Mouse (Mus musculus): Measurements from ENCODE around the gene Tamm41. TPM values are rescaled to one million over a fixed set of nuclear protein-coding genes. Genes with fewer than 3 reads are reported as not detected.

Gene Tamm41
- polyA plus RNA-seq, 1 experiment from 2014 or later = 68.7 TPM

- under 1% methylated on average over 81 of the region's 82 CpGs for WGBS
- Histone ChIP-seq H3K27me3 (ENCODE audit: insufficient read depth, low read length) (no peaks in the 10 kb centered on the region), H3K4me1 (ENCODE audit: insufficient read depth, low read length) (peaks cover 24% of the 10 kb centered on the region), H3K36me3 (ENCODE audit: insufficient read depth, low read length) (no peaks in the 10 kb centered on the region), H3K27ac (ENCODE audit: low read length) (peak overlapping the region; percentile 83), H3K4me2 (replicated peaks; ENCODE audit: low read depth, low read length) (peak overlapping the region; percentile 83), H3K9ac (replicated peaks; ENCODE audit: low read length) (peak overlapping the region; percentile 78), H3K4me3 (ENCODE audit: low read length) (peak overlapping the region; percentile 67), H3K9me3 (ENCODE audit: low read length) (0 out of 2 replicates have a peak, but pooled peaks cover 5% of the 10 kb centered on the region)
- peak; percentile 92 for ATAC-seq (ENCODE audit: low FRiP score, low TSS enrichment)
Observed at GRCm38 (mm10) chr6:114968361-114969212, 69.1 kb downstream of the Tamm41 start.

DNA sequence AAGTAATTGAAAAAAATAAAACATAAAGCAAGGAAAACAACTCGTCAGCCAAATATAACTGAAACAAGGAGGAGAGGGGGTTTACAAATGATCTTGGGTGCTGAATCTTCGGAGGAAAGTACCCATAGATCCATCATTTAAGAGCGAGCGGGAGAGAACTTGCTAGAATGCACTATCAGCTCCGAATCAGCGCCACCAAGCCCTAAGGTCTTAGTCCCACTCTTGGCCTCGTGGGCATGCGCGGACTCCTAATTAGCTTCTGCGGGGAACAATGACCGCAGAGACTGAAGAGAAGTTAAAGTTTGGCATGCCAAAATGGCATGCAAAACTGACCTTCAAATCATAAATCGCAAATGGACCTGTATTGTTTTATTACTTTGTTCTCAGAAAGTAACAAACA is 70.1 kb downstream of the Tamm41 start:
- H3K9me3 ChIP-seq (ENCODE audit: low read length) = 0 out of 2 replicates have a peak, but pooled peaks cover 5% of the 10 kb centered on the region
- H3K27ac ChIP-seq (ENCODE audit: low read length) = no peak overlapping the region
- no peak for ATAC-seq (ENCODE audit: low FRiP score, low TSS enrichment)
- H3K4me2 ChIP-seq (replicated peaks; ENCODE audit: low read depth, low read length) = peak overlapping the region; percentile 83
- peak overlapping the region; percentile 67 for H3K4me3 ChIP-seq (ENCODE audit: low read length)
- peaks cover 28% of the 10 kb centered on the region for H3K4me1 ChIP-seq (ENCODE audit: insufficient read depth, low read length)
- H3K36me3 ChIP-seq (ENCODE audit: insufficient read depth, low read length) = no peaks in the 10 kb centered on the region
- no peak overlapping the region for H3K9ac ChIP-seq (replicated peaks; ENCODE audit: low read length)
- WGBS = 46% methylated on average over 12 of the region's 12 CpGs
- H3K27me3 ChIP-seq (ENCODE audit: insufficient read depth, low read length) = no peaks in the 10 kb centered on the region

DNA sequence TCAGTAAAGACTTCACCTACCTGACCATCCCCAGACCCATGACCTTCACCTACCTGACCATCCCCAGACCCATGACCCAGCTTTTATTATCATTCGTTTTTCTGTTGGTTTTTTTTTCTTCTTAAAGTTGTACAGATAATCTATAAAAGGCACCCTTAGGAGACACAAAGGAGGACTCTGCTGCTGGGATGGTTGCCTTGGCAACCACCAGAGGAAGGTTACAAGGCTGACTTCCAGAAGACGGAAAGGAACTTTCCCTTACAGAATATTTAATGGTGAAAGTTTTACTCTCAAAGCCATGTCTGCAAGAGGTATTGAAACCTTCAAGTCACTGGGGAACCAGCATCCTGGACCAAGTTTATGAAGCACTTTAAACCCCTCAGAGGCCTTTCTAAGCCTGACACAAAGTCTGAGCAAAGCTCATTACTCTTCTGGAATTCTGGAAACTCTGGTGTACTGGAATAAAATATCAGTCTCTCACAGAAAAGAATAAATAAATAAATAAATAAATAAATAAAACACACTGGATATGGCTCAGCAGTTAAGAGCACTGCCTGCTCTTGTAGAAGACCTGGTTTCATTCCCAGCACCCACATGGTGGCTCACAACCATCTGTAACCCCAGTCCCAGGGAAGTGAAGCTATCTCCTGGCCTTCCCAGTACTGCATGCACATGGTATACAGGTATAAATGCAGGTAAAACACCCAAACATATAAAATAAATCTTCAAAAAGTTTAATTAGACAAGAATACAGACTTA is 71.1 kb downstream of the Tamm41 start:
- Histone ChIP-seq H3K9me3 (ENCODE audit: low read length) (0 out of 2 replicates have a peak, but pooled peaks cover 5% of the 10 kb centered on the region), H3K9ac (replicated peaks; ENCODE audit: low read length) (no peak overlapping the region), H3K27ac (ENCODE audit: low read length) (no peak overlapping the region), H3K4me1 (ENCODE audit: insufficient read depth, low read length) (peaks cover 25% of the 10 kb centered on the region), H3K4me3 (ENCODE audit: low read length) (no peak overlapping the region), H3K36me3 (ENCODE audit: insufficient read depth, low read length) (no peaks in the 10 kb centered on the region), H3K27me3 (ENCODE audit: insufficient read depth, low read length) (no peaks in the 10 kb centered on the region), H3K4me2 (replicated peaks; ENCODE audit: low read depth, low read length) (no peak overlapping the region)
- ATAC-seq (ENCODE audit: low FRiP score, low TSS enrichment) = no peak
- 61% methylated on average over 2 of the region's 2 CpGs for WGBS

DNA sequence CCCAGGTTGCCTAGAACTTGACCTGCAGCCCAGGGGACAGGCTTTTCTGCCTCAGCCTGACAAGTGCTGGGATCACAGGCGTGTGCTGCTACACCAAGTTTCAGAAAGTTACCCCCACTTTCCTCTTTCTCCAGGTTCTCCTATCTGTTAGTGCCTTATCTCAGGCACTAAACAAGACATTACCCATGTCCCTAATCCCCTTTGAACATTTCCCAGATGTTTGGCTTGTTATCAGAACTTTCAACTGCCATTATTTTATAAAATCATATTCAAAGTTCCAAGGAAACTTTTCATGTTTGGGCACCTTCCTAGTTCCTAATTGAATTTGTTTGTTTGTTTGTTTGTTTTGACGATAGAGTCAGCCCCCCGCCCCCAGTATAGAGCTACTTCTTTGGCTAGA is 71.9 kb downstream of the Tamm41 start:
- Histone ChIP-seq H3K4me1 (ENCODE audit: insufficient read depth, low read length) (peaks cover 24% of the 10 kb centered on the region), H3K36me3 (ENCODE audit: insufficient read depth, low read length) (no peaks in the 10 kb centered on the region), H3K27me3 (ENCODE audit: insufficient read depth, low read length) (no peaks in the 10 kb centered on the region), H3K9me3 (ENCODE audit: low read length) (0 out of 2 replicates have a peak, but pooled peaks cover 2% of the 10 kb centered on the region), H3K4me2 (replicated peaks; ENCODE audit: low read depth, low read length) (no peak overlapping the region), H3K9ac (replicated peaks; ENCODE audit: low read length) (no peak overlapping the region), H3K4me3 (ENCODE audit: low read length) (no peak overlapping the region), H3K27ac (ENCODE audit: low read length) (no peak overlapping the region)
- 78% methylated on average over 3 of the region's 3 CpGs for WGBS
- no peak for ATAC-seq (ENCODE audit: low FRiP score, low TSS enrichment)

GRCm38 (mm10) chr6:114965396-114965795 is 72.3 kb downstream of the Tamm41 start:
- Histone ChIP-seq H3K4me3 (ENCODE audit: low read length) (no peak overlapping the region), H3K27ac (ENCODE audit: low read length) (no peak overlapping the region), H3K4me1 (ENCODE audit: insufficient read depth, low read length) (peaks cover 24% of the 10 kb centered on the region), H3K4me2 (replicated peaks; ENCODE audit: low read depth, low read length) (no peak overlapping the region), H3K27me3 (ENCODE audit: insufficient read depth, low read length) (no peaks in the 10 kb centered on the region), H3K36me3 (ENCODE audit: insufficient read depth, low read length) (no peaks in the 10 kb centered on the region), H3K9me3 (ENCODE audit: low read length) (no peaks in the 10 kb centered on the region), H3K9ac (replicated peaks; ENCODE audit: low read length) (no peak overlapping the region)
- 58% methylated on average over 8 of the region's 8 CpGs for WGBS
- no peak for ATAC-seq (ENCODE audit: low FRiP score, low TSS enrichment)

- Histone ChIP-seq H3K36me3 (ENCODE audit: insufficient read depth, low read length) (no peaks in the 10 kb centered on the region), H3K9ac (replicated peaks; ENCODE audit: low read length) (no peak overlapping the region), H3K4me3 (ENCODE audit: low read length) (no peak overlapping the region), H3K9me3 (ENCODE audit: low read length) (no peaks in the 10 kb centered on the region), H3K27me3 (ENCODE audit: insufficient read depth, low read length) (no peaks in the 10 kb centered on the region), H3K27ac (ENCODE audit: low read length) (no peak overlapping the region), H3K4me1 (ENCODE audit: insufficient read depth, low read length) (peaks cover 18% of the 10 kb centered on the region), H3K4me2 (replicated peaks; ENCODE audit: low read depth, low read length) (no peak overlapping the region)
- 75% methylated on average over 2 of the region's 2 CpGs for WGBS
- ATAC-seq (ENCODE audit: low FRiP score, low TSS enrichment) = no peak
Observed at GRCm38 (mm10) chr6:114964235-114964634, 73.4 kb downstream of the Tamm41 start.

GRCm38 (mm10) chr6:114963636-114964035 is 74.0 kb downstream of the Tamm41 start:
- Histone ChIP-seq H3K9me3 (ENCODE audit: low read length) (no peaks in the 10 kb centered on the region), H3K4me2 (replicated peaks; ENCODE audit: low read depth, low read length) (no peak overlapping the region), H3K27ac (ENCODE audit: low read length) (no peak overlapping the region), H3K4me3 (ENCODE audit: low read length) (no peak overlapping the region), H3K36me3 (ENCODE audit: insufficient read depth, low read length) (no peaks in the 10 kb centered on the region), H3K4me1 (ENCODE audit: insufficient read depth, low read length) (peaks cover 21% of the 10 kb centered on the region), H3K9ac (replicated peaks; ENCODE audit: low read length) (no peak overlapping the region), H3K27me3 (ENCODE audit: insufficient read depth, low read length) (no peaks in the 10 kb centered on the region)
- 63% methylated on average over 5 of the region's 5 CpGs for WGBS
- ATAC-seq (ENCODE audit: low FRiP score, low TSS enrichment) = no peak

DNA sequence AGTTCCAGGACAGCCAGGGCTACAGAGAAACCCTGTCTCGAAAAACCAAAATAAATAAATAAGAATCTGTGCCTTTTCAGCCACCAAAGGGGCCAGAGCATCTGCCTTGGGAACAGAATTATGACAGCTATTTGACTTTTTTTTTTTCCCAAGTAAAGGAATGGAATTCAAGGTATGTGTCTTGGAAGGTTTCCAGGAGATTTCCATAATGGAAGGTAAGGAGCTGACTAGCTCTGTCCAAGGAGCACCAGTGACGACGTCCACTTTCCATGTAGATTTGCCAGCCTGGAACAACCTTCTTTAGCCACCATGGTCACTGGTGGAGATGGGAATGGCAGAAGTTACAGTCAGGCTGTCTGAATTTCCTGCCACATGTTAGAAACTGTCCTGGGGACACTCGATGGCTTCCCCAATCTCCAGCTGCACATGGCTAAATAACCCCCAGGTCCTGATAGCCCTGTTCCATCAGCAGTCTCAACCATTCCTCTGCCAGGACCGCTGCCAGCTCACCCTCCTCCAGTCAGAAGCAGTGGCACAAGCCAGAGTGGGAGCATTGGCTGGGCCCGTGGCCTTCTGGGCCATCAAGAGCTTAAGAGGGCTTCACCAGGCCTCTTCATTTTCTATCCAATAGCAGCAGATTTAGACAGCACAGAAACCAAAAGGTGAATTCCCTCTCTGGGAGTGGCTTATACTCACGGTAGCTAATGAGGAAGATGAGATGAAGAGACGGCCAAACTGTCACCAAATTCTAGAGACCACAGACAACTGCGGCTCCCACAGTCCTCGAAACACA is 76.2 kb downstream of the Tamm41 start:
- peaks cover 20% of the 10 kb centered on the region for H3K4me1 ChIP-seq (ENCODE audit: insufficient read depth, low read length)
- H3K27ac ChIP-seq (ENCODE audit: low read length) = no peak overlapping the region
- H3K9ac ChIP-seq (replicated peaks; ENCODE audit: low read length) = no peak overlapping the region
- no peaks in the 10 kb centered on the region for H3K36me3 ChIP-seq (ENCODE audit: insufficient read depth, low read length)
- no peak overlapping the region for H3K4me2 ChIP-seq (replicated peaks; ENCODE audit: low read depth, low read length)
- H3K4me3 ChIP-seq (ENCODE audit: low read length) = no peak overlapping the region
- 72% methylated on average over 10 of the region's 10 CpGs for WGBS
- H3K27me3 ChIP-seq (ENCODE audit: insufficient read depth, low read length) = no peaks in the 10 kb centered on the region
- no peaks in the 10 kb centered on the region for H3K9me3 ChIP-seq (ENCODE audit: low read length)
- no peak for ATAC-seq (ENCODE audit: low FRiP score, low TSS enrichment)

- H3K4me2 ChIP-seq (replicated peaks; ENCODE audit: low read depth, low read length) = no peak overlapping the region
- no peaks in the 10 kb centered on the region for H3K36me3 ChIP-seq (ENCODE audit: insufficient read depth, low read length)
- H3K9me3 ChIP-seq (ENCODE audit: low read length) = no peaks in the 10 kb centered on the region
- WGBS = 75% methylated on average over 6 of the region's 6 CpGs
- ATAC-seq (ENCODE audit: low FRiP score, low TSS enrichment) = no peak
- H3K4me3 ChIP-seq (ENCODE audit: low read length) = no peak overlapping the region
- H3K27ac ChIP-seq (ENCODE audit: low read length) = no peak overlapping the region
- H3K4me1 ChIP-seq (ENCODE audit: insufficient read depth, low read length) = peaks cover 19% of the 10 kb centered on the region
- no peak overlapping the region for H3K9ac ChIP-seq (replicated peaks; ENCODE audit: low read length)
- no peaks in the 10 kb centered on the region for H3K27me3 ChIP-seq (ENCODE audit: insufficient read depth, low read length)
Observed at GRCm38 (mm10) chr6:114959012-114959398, 78.7 kb downstream of the Tamm41 start.

All from kidney, embryonic 16.5 days (tissue).